Mouse (Mus musculus): ENCODE measurements around the gene Cetn3. TPM values are rescaled to one million over a fixed set of nuclear protein-coding genes. Genes with fewer than 3 reads are reported as not detected.

Cetn3 gene
- polyA plus RNA-seq (2014; fragmentation: Illumina TruSeq; extraction: RNeasy Lipid Tissue Mini Kit (QIAGEN cat#74804); ENCODE audit: low replicate concordance): 183 TPM

GRCm38 (mm10) chr13:81782971-81783404 is at the start of gene Cetn3:
Gene Cetn3, plus strand, starts transcription at chr13:81783077.

Other genes starting within 250 kb of the Cetn3 start
- 1.3 TPM for gene Adgrv1, start 149.9 kb upstream of the Cetn3 start, polyA plus RNA-seq (2014; fragmentation: Illumina TruSeq; extraction: RNeasy Lipid Tissue Mini Kit (QIAGEN cat#74804); ENCODE audit: low replicate concordance)
- gene Lysmd3, start 125.4 kb upstream of the Cetn3 start, polyA plus RNA-seq (2014; fragmentation: Illumina TruSeq; extraction: RNeasy Lipid Tissue Mini Kit (QIAGEN cat#74804); ENCODE audit: low replicate concordance): 260 TPM
- 15.7 TPM for gene Polr3g, start 72.1 kb upstream of the Cetn3 start, polyA plus RNA-seq (2014; fragmentation: Illumina TruSeq; extraction: RNeasy Lipid Tissue Mini Kit (QIAGEN cat#74804); ENCODE audit: low replicate concordance)
- 8.2 TPM for gene Mblac2, start 71.7 kb upstream of the Cetn3 start, polyA plus RNA-seq (2014; fragmentation: Illumina TruSeq; extraction: RNeasy Lipid Tissue Mini Kit (QIAGEN cat#74804); ENCODE audit: low replicate concordance)

Data from small intestine, adult 10 weeks (tissue).